Mouse (Mus musculus): ENCODE measurements around the gene Cacna1c. TPM values are rescaled to one million over a fixed set of nuclear protein-coding genes. Genes with fewer than 3 reads are reported as not detected.

The Cacna1c gene
- polyA plus RNA-seq, 1 experiment from 2014 or later, result 9.8 TPM

DNA sequence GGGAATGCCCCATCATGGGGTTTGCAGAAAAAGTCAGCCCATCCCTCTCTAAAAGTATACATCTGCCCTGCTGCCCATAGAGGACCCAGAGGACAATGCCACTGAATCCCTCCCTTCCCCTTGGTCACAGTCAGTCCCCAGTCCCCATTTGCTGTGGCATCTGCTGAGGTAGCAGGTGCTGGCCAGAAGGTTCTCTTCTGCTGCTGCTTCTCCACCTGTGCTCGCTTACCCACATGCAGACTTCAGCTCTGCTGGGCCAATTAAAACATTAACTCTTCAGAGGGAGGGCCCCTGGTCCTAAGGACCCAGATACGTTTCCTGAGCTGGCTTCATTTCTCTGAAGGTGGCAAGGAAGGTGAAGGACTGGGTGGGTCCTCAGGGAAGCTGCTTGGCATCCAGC, 272.3 kb downstream of the Cacna1c start:
- Histone ChIP-seq H3K36me3 (ENCODE audit: control insufficient read depth, insufficient read depth, low read length) (no peaks in the 10 kb centered on the region), H3K4me3 (ENCODE audit: low read depth, low read length) (no peak overlapping the region), H3K4me1 (ENCODE audit: control insufficient read depth, insufficient read depth, low read length) (no peaks in the 10 kb centered on the region; the same call in 1 of the 2 replicates), H3K9me3 (ENCODE audit: control insufficient read depth, low read depth, low read length) (no peaks in the 10 kb centered on the region), H3K9ac (replicated peaks; ENCODE audit: low read depth, low read length) (no peak overlapping the region), H3K27ac (ENCODE audit: low read length) (no peak overlapping the region), H3K27me3 (ENCODE audit: control insufficient read depth, insufficient read depth, low read length) (no peaks in the 10 kb centered on the region), H3K4me2 (replicated peaks; ENCODE audit: low read depth, low read length) (no peak overlapping the region)
- WGBS, result 59% methylated on average over 2 of the region's 2 CpGs
- no peak for ATAC-seq (ENCODE audit: insufficient number of reproducible peaks, insufficient read depth, low FRiP score, low read depth)

DNA sequence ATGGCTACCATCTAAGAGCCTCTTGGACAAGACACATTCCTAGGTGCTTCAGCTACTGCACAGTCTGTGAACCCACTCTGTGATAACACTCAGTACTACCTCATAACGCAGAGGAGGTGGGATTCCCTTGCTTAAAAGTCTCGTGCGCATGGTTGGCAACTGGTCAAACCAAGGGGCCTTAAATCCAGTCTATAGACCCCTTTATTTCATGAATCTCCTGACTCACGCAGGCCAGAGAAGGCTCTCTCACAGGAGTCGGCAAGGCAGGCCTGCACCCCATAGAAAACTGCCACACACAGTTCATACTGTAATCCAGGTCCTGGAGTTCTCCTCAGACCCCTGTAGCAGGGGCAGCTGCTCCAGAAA, 273.0 kb downstream of the Cacna1c start:
- Histone ChIP-seq H3K27ac (ENCODE audit: low read length) (no peak overlapping the region), H3K9me3 (ENCODE audit: control insufficient read depth, low read depth, low read length) (no peaks in the 10 kb centered on the region), H3K4me3 (ENCODE audit: low read depth, low read length) (no peak overlapping the region), H3K9ac (replicated peaks; ENCODE audit: low read depth, low read length) (no peak overlapping the region), H3K4me1 (ENCODE audit: control insufficient read depth, insufficient read depth, low read length) (no peaks in the 10 kb centered on the region; the same call in 1 of the 2 replicates), H3K27me3 (ENCODE audit: control insufficient read depth, insufficient read depth, low read length) (no peaks in the 10 kb centered on the region), H3K36me3 (ENCODE audit: control insufficient read depth, insufficient read depth, low read length) (no peaks in the 10 kb centered on the region), H3K4me2 (replicated peaks; ENCODE audit: low read depth, low read length) (no peak overlapping the region)
- no peak for ATAC-seq (ENCODE audit: insufficient number of reproducible peaks, insufficient read depth, low FRiP score, low read depth)
- 68% methylated on average over 5 of the region's 5 CpGs for WGBS

DNA sequence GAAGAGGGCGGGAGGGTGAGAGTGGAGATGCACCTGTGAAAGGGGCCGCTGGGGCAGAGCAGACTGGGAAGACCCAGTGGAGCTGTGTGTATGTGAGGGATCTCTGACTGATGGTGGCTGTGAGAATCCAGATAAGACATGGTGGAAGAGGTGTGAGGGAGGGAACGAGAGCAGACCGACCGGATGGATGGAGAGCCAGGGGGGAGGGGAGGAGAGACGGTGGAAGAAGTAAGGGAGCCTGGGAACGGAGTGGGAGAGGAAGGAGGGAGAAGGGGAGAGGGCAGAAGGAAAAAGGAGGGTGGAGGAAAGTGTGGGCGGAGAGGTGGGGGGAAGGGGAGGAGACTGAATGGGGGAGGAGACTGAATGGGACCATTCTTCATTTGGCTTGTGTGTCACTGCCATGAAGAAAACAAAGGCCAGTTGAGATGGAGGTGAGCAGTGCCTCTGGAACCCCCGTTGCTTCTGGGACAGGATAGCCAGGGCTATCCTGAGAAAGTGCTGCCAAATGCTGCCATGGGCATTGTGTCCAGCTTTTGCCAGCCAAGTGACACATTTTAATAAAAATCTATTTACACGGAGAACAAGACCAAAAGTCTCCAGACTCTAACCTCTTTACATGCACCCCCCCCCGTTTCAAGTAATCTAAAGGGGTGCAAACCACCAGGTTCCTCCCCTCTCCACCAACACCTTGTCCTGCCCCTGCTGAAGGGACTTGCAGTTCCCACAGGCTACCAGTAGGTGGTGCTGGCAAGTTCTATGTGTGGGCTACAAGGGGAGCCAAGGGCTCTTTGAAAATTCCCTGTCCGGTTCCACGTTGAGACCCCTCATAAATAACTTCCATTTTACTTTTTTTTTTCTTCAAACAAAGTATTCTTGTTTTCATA, 273.6 kb downstream of the Cacna1c start:
- no peaks in the 10 kb centered on the region; the same call in 1 of the 2 replicates for H3K4me1 ChIP-seq (ENCODE audit: control insufficient read depth, insufficient read depth, low read length)
- no peak overlapping the region for H3K4me3 ChIP-seq (ENCODE audit: low read depth, low read length)
- H3K27me3 ChIP-seq (ENCODE audit: control insufficient read depth, insufficient read depth, low read length), result no peaks in the 10 kb centered on the region
- H3K9me3 ChIP-seq (ENCODE audit: control insufficient read depth, low read depth, low read length), result no peaks in the 10 kb centered on the region
- H3K9ac ChIP-seq (replicated peaks; ENCODE audit: low read depth, low read length), result no peak overlapping the region
- 15% methylated on average over 13 of the region's 13 CpGs for WGBS
- H3K27ac ChIP-seq (ENCODE audit: low read length), result no peak overlapping the region
- H3K4me2 ChIP-seq (replicated peaks; ENCODE audit: low read depth, low read length), result no peak overlapping the region
- H3K36me3 ChIP-seq (ENCODE audit: control insufficient read depth, insufficient read depth, low read length), result no peaks in the 10 kb centered on the region
- ATAC-seq (ENCODE audit: insufficient number of reproducible peaks, insufficient read depth, low FRiP score, low read depth), result peak; percentile 65; the same call in 1 of the 2 replicates

DNA sequence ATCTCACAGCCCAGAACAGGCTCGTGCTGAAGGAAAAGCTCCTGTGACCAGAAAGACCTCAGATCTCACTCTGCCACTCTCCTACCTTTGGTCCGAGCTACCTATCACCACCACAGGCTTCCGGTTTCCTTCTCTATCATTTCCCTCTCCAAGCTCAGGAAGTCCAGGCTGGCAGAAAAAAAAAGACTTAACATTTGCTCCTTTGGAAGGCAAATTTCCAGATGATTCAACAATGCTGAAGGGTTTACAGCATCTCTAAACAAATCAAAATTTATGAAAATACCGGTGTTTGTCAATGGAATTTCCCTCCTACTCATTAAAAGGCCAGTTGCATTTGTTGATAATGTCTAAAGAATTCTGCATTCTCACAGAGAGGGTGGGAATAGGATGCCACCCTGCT, 288.0 kb downstream of the Cacna1c start:
- no peak overlapping the region for H3K9ac ChIP-seq (replicated peaks; ENCODE audit: low read depth, low read length)
- no peak for ATAC-seq (ENCODE audit: insufficient number of reproducible peaks, insufficient read depth, low FRiP score, low read depth)
- WGBS, result 67% methylated on average over 4 of the region's 4 CpGs

DNA sequence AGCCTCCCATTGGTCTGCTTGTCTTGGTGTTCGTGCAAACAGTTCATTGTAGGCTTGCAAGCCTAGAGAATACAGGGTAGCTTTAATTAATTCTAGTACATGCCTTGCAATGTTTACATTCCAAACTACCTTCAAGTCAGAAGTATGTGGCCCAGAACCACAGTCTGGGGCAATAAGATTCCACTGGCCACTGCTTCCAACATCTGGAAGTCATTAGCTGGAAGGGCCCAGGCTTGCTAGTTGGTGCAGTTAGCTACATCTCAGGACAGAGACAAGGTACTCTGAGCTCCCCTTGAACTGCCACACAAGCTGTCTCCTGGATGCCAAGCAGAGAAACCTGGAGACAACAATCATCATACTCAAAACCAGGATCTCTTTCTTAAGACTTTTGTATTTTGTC, 288.5 kb downstream of the Cacna1c start:
- H3K9me3 ChIP-seq (ENCODE audit: control insufficient read depth, low read depth, low read length), result peaks cover 3% of the 10 kb centered on the region; the same call in 1 of the 2 replicates
- ATAC-seq (ENCODE audit: insufficient number of reproducible peaks, insufficient read depth, low FRiP score, low read depth), result no peak
- no peaks in the 10 kb centered on the region for H3K36me3 ChIP-seq (ENCODE audit: control insufficient read depth, insufficient read depth, low read length)
- no peaks in the 10 kb centered on the region for H3K4me1 ChIP-seq (ENCODE audit: control insufficient read depth, insufficient read depth, low read length)
- 48% methylated on average over 1 of the region's 1 CpGs for WGBS
- no peak overlapping the region for H3K27ac ChIP-seq (ENCODE audit: low read length)
- H3K4me3 ChIP-seq (ENCODE audit: low read depth, low read length), result no peak overlapping the region
- no peak overlapping the region for H3K4me2 ChIP-seq (replicated peaks; ENCODE audit: low read depth, low read length)
- H3K27me3 ChIP-seq (ENCODE audit: control insufficient read depth, insufficient read depth, low read length), result no peaks in the 10 kb centered on the region
- H3K9ac ChIP-seq (replicated peaks; ENCODE audit: low read depth, low read length), result no peak overlapping the region

More for the DNA sequence above, 288.0 kb downstream of the Cacna1c start:
- Histone ChIP-seq H3K4me1 (ENCODE audit: control insufficient read depth, insufficient read depth, low read length) (no peaks in the 10 kb centered on the region), H3K27me3 (ENCODE audit: control insufficient read depth, insufficient read depth, low read length) (no peaks in the 10 kb centered on the region), H3K4me2 (replicated peaks; ENCODE audit: low read depth, low read length) (no peak overlapping the region), H3K27ac (ENCODE audit: low read length) (no peak overlapping the region), H3K9me3 (ENCODE audit: control insufficient read depth, low read depth, low read length) (peaks cover 3% of the 10 kb centered on the region; the same call in 1 of the 2 replicates), H3K36me3 (ENCODE audit: control insufficient read depth, insufficient read depth, low read length) (no peaks in the 10 kb centered on the region), H3K4me3 (ENCODE audit: low read depth, low read length) (no peak overlapping the region)

DNA sequence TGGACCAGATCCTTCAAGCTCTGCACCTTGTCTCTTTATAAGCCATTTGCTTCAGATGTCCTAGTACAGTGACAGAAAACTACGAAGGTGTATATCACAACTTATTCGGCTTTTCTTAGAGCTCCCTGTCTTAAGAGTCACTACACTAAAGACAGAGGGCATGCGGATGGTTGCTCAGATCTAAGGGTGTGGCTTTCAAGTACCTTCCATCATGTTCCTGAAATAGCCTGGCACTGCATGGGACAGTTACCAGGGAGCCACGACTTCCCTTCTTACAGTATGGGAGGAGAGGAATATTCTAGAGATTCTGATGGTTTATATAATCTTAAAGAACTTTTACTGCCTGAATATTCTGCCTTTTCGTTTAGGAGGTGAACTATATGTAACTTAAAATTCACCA, 289.3 kb downstream of the Cacna1c start:
- Histone ChIP-seq H3K4me1 (ENCODE audit: control insufficient read depth, insufficient read depth, low read length) (no peaks in the 10 kb centered on the region), H3K36me3 (ENCODE audit: control insufficient read depth, insufficient read depth, low read length) (no peaks in the 10 kb centered on the region), H3K9me3 (ENCODE audit: control insufficient read depth, low read depth, low read length) (peaks cover 3% of the 10 kb centered on the region; the same call in 1 of the 2 replicates), H3K27me3 (ENCODE audit: control insufficient read depth, insufficient read depth, low read length) (no peaks in the 10 kb centered on the region), H3K4me3 (ENCODE audit: low read depth, low read length) (no peak overlapping the region), H3K9ac (replicated peaks; ENCODE audit: low read depth, low read length) (no peak overlapping the region), H3K4me2 (replicated peaks; ENCODE audit: low read depth, low read length) (no peak overlapping the region), H3K27ac (ENCODE audit: low read length) (no peak overlapping the region)
- no peak for ATAC-seq (ENCODE audit: insufficient number of reproducible peaks, insufficient read depth, low FRiP score, low read depth)
- WGBS, result 92% methylated on average over 5 of the region's 5 CpGs

DNA sequence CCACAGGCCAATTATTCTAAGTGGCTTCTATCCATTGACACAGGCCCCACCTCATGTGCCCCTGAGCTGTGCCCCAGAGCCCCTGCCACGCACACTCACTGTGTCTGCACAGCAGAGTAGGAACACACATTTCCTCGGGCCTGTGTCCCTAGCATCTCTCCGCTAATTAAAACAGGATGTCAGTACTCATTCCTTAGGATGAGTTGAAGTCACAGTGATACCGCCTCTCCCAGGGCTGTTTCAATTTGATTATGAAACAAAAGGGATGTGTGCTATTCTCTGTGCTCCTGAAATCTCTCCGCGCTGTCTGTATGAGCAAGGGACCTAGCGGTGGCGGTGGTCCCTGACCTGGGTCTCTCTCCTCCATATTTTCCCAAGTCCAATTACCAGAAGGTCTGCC, 296.5 kb downstream of the Cacna1c start:
- Histone ChIP-seq H3K9ac (replicated peaks; ENCODE audit: low read depth, low read length) (no peak overlapping the region), H3K36me3 (ENCODE audit: control insufficient read depth, insufficient read depth, low read length) (no peaks in the 10 kb centered on the region), H3K4me1 (ENCODE audit: control insufficient read depth, insufficient read depth, low read length) (no peaks in the 10 kb centered on the region), H3K9me3 (ENCODE audit: control insufficient read depth, low read depth, low read length) (no peaks in the 10 kb centered on the region), H3K4me2 (replicated peaks; ENCODE audit: low read depth, low read length) (no peak overlapping the region), H3K27me3 (ENCODE audit: control insufficient read depth, insufficient read depth, low read length) (no peaks in the 10 kb centered on the region), H3K4me3 (ENCODE audit: low read depth, low read length) (no peak overlapping the region), H3K27ac (ENCODE audit: low read length) (no peak overlapping the region)
- no peak for ATAC-seq (ENCODE audit: insufficient number of reproducible peaks, insufficient read depth, low FRiP score, low read depth)
- WGBS, result 82% methylated on average over 8 of the region's 8 CpGs

DNA sequence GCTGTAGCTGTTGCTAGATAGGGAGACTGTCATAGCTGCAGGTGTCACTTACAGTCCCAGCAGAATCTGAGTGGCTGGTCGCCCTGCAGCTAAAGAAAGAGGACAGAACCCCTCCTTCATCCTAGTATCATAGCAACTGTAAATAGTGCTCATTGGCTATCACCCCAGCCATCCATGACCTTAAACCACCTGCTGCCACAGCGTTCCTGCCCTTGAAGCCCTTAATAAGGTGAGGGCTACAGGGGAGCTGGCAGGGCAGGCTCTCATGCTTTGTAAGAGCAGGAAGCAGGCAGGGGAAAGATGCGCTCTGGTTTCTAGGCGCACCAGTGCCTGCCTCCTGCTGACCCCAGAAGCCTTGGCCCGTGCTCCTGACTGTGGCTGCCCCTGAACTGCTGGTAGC, 299.1 kb downstream of the Cacna1c start:
- no peak for ATAC-seq (ENCODE audit: insufficient number of reproducible peaks, insufficient read depth, low FRiP score, low read depth)
- 60% methylated on average over 5 of the region's 5 CpGs for WGBS
- H3K4me1 ChIP-seq (ENCODE audit: control insufficient read depth, insufficient read depth, low read length), result no peaks in the 10 kb centered on the region

More for the DNA sequence above, 299.1 kb downstream of the Cacna1c start:
- Histone ChIP-seq H3K4me3 (ENCODE audit: low read depth, low read length) (no peak overlapping the region), H3K27me3 (ENCODE audit: control insufficient read depth, insufficient read depth, low read length) (no peaks in the 10 kb centered on the region), H3K9ac (replicated peaks; ENCODE audit: low read depth, low read length) (no peak overlapping the region), H3K27ac (ENCODE audit: low read length) (no peak overlapping the region), H3K4me2 (replicated peaks; ENCODE audit: low read depth, low read length) (no peak overlapping the region), H3K9me3 (ENCODE audit: control insufficient read depth, low read depth, low read length) (no peaks in the 10 kb centered on the region), H3K36me3 (ENCODE audit: control insufficient read depth, insufficient read depth, low read length) (no peaks in the 10 kb centered on the region)

Data from stomach, embryonic 14.5 days (tissue).